Mouse (Mus musculus) MN1 (cell line): ENCODE measurements around the gene Iqce.

ENCODE experiments used
- DNase-seq: peaks from one replicate; pipeline ENCODE4 v3.0.0-alpha.2; 2016; ENCODE audit warnings: low spot score

Iqce gene

DNA sequence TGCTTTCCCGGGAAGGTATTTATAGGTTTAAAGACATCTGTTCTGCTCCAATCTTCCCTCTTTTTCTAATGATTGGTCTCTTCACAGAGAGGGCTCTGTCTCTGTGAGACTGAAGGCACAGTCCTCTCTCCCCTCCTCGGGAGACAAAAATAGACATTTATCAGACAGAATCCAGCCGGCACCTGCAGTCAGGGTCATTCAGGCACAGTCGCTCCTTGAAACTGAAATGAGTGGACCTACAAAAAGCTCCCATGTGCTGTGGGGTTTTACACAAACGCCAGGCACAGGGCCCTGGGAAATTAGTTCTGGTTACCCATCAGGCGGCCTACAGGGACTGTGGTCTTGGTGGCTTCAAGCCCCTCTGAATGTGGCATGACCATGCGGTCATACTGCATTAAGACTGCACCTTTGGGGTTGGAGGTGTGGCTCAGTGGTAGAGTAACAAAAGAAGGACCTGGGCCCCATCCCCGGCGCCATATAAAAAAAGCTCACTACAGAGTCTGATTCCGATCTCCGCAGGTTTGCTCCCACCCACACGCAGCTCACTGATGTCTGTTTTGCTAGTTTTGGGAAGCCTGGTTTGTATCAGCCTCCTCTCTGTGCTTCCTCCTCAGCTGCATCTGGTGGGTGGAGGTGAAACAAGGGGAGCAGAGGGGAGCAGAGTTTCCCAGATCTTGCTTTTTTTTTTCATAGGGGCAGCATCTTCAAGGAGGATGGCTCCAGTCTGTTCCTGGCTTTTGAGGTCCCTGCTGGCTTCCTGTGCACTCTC, 40.1 kb downstream of the Iqce start:
- DNase-seq, result no peak

GRCm38 (mm10) chr5:140661427-140661826, 40.8 kb downstream of the Iqce start:
- DNase-seq, result no peak

- no peak for DNase-seq
Measured at GRCm38 (mm10) chr5:140660398-140660797, 41.8 kb downstream of the Iqce start.

DNA sequence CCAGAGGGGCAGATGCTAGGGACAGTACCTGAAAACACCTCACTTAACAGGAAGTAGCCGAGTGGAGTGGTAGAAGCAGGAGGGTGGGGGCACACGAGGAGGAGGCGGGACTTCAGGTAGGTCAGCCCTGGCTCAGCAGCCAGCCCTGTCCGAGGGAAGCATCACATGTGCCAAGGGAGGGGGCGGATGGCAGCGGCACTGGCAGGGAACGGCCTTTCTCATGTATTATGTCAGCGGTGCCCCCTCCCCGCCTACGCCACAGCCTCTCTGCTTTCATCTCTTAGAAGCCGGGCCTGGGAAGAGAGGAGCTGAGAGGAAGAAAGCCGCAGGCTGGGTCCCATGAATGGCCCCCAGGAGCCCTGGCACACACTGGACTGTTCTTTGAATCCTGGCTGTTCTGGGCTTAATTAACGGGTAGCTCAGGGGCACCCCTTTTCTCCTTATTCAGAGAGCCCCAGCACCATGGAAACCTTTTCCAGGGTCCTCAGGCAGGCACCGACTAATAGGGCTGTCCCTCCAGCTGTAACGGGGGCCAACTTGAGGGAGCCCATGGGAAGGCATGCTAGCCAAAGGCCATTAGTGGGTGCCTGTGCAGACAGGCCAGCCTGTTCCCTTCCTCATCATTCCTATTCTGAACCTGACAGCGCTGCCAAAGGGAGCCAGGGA, 42.4 kb downstream of the Iqce start:
- DNase-seq, result peak; percentile 34

- DNase-seq, result no peak
Measured at GRCm38 (mm10) chr5:140654096-140654845, 47.9 kb downstream of the Iqce start.

DNA sequence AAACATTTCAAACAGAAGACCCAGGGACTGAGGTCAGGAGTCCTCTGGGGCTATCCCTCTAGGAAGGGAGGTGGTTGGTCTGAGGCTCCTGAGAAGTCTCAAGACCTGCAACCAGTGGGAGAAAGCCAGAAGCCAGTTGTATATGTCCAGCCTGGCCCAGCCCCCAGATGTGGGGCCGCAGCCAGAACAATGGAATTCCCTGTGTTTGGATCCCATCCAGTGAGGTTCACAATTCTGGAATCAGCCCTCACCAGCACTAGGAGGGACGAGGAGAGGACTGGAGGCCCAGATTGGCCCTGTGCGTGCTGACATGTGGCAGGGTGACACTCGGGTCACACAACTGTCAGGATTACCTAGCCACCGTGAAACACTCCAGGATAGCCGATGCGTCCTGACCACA, 49.6 kb downstream of the Iqce start:
- DNase-seq, result no peak

DNA sequence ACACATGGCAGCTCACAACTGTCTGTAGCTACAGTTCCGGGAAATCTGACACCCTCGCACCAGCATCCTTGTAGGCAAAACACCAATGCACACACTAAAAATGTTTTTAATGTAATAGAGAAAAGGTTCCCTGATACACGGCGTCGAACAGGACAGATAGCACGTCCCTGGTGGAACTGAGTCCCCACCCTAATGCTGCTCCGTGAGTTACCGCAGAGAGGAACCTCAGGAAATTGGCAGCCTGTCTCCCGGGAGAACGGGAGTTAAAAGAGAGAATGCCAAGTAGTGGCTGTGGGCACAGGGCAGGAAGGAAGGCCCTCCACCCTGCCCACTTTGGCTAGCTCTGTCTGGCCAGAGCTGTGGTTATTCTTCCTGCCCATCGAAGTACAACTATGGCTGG, 50.9 kb downstream of the Iqce start:
- DNase-seq, result no peak

GRCm38 (mm10) chr5:140649881-140650414, 52.2 kb downstream of the Iqce start:
- no peak for DNase-seq

GRCm38 (mm10) chr5:140649101-140649667, 53.0 kb downstream of the Iqce start:
- peak; percentile 96 for DNase-seq

- no peak for DNase-seq
Measured at GRCm38 (mm10) chr5:140648519-140649100, 53.6 kb downstream of the Iqce start, which contains the start of gene Ttyh3. Gene Ttyh3, minus strand, starts transcription at chr5:140649031.

DNA sequence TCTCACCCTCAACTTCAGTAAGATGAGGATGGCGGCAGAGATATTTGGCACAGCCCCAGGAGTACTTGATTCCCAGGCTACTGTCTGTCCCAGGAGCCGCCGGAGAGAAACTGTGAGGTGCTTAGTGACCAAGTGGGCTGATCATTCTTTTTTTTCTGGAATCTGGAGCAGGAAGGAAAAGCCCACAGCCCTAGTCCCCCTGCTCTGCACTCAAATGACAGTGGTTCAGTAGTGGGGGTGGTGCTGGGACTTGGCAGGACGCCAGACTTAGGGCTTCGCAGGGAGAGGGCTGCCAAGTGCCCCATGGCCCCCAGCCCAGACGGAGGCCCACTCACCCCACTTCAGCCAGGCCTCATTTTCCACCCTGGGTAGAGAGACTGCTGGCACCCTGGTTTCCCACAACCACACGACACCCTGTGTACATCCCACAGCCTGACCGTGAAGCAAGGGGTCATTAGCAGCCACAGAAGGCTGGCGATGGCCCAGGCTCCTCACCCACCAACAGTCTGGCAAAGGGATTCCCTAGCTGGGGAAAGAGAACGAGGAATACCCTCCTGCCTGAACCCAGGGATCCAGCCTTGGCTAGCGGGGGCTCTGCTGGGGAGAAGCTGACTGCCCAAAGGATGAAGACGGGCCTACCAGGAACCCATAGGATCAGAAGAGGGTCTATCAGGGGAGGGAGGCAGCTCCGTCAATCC, 54.2 kb downstream of the Iqce start:
- peak; percentile 60 for DNase-seq

DNA sequence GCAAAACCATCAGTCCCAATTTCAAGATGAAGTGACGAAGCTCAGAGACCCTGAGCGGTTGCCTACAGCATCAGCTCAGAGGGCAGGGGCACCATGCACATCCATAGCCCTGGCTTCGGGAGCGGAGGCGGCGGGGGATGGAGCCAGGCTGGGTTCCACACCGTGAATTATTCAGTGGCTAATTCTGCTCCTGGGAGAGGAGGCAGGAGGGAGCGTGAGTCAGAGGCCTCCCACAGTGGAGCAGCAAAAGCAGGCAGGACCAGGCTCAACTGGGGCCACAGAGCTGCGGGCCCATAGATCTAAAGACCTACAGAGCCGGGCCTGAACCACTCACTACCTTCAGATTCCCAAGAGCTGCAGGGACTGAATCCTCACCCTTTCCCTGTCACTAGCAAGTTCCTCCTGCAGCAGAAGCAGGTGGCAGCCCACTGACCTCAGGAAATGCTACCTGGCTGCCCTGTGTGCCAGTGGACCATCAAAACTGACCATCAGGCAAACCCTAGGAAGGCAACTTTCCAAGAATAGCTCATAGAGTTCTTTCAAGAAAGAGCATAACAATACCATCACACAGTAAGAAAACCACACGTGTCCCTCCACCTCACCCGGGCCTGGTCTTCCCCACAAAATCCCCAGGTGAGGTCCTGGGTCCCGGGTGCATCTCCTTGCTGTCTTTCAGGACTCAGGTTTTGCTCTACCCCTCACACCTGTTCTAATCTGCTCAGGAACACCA, 55.0 kb downstream of the Iqce start:
- peak; percentile 45 for DNase-seq

DNA sequence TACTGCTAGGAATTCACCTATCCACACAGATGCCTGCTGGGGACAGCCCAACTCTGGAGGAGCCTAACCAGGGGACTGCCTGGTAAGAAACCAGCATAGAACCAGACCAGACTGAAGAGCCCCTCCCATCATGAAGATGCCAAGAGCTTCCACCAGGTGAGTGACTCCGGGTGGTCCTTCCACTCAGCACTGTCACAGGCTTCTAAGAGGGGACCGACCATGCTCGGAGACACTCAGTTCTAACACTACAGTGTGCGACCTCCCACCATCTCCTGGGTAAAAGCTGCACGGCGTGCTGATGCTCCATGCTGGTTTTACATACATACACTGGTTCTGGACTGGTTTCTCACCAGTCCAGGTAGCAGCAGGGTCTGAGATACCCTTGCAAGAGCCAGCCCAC, 56.0 kb downstream of the Iqce start:
- DNase-seq, result no peak

DNA sequence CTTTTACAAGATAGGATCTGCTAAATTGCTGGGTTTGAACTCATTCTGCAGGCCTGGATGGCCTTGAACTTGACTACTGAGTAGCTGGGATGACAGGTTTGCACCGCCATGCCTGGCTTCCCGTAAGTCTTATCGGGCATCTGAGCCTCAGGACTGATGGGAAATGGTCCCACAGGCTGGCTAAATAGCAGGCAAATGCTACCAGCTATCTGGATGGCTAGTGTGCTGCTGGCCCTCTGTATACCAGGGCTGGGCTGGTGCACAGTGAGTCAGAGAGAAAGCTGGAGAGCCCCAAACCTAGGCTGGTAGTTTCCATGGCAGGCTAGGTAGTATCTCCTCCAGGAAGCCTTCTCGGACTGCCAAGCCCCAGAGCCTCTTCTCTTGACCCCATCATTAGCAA, 56.7 kb downstream of the Iqce start:
- DNase-seq, result peak; percentile 34

DNA sequence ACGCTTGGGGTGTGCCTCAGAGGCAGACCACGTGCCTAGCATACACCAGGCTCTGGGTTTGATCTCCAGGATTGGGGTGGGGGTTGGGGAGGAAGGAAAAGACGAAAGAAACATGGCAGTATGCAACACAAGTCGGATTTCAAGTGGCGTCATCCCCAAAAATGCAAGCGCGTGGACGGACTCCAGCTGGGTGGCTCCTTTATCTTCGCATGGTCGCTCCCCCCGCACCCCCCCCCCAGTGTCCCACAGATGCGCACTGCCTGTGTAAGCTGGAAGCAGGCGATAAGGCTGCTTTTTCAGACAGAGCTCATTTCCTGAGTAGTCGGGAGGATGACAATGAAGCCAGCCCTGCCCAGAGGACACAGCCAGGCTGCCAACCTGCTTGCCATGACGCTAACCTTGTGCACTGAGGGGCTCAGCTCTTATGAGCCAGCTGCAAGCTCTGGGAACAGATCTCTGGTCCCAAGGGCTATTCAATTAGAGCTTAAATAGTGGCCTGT, 57.4 kb downstream of the Iqce start:
- DNase-seq, result peak; percentile 73

- DNase-seq, result no peak
Measured at GRCm38 (mm10) chr5:140644263-140644662, 57.9 kb downstream of the Iqce start.

DNA sequence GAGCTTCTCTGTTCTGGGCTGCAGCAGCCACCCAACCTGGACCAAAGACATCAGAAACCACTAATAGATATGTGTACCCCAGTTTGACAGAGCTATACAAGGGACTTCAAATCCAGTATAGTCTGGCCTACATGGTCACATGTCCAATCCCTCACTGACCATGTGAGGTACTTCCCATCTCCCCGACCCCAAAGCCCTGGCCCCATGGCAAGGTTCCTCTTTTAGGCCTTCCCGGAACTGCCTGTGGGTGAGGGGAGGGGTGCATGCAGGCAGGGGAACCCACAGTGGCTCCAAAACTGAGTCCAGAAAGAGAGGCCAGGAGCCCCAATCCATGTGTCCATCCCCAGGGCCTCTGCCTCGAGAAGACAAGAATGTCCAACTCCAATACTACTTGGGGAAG, 60.1 kb downstream of the Iqce start:
- no peak for DNase-seq

DNA sequence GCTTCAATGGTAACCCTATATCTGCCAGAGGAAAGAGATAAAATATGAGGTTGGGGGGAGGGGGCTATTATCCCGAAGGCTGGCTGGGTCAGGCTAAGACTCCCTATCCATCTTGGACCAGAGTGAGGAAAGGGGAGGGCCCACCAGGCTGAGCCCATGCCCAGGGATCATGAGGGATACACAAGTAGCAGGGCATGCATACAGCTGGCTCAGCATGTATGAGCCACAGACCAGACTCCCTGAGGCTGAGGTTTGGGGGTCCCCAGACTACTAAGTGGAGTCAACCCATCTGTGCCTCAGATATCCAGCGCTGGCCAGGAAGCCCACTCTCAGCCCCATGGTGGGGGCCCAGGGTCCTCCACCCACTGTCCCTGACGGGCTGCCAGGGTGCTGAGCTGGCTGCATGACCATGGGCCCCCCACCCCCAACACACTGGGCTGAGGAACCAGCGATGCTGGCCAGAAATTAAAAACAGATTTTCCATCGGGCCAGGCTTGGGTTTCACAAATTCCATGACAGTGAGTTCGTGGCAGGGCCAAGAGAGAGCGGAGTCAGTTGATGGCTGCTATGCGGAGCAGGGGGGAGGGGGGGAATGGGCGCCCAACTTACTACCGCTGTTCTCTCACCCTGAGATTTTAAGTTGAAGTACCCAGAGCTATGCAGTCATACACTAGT, 60.8 kb downstream of the Iqce start:
- DNase-seq, result no peak

GRCm38 (mm10) chr5:140640812-140641211, 61.4 kb downstream of the Iqce start:
- no peak for DNase-seq

DNA sequence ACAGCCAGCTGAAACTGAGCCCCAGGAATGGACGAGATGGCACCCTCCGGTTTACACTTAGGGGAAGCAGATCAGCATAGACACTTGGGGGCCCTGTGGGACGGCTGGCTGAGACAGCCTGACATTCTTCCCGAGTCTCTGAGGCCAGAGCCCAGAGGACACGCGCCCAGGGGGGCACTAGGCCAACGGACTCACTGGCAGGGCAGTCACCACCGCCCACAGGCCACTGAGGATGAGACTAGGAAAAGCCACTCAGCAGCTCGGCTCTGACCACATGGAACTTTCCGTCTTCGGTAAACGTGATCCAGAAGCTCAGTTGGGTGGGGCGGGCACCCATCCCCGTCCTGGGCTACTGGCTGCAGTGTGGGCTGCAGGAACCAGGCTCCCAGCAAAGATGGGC, 62.3 kb downstream of the Iqce start:
- no peak for DNase-seq
